Mouse (Mus musculus): ENCODE measurements around the gene Scoc.
"Not testable (repeated sequence)": the region's sequence is repeated elsewhere in the genome, so short reads cannot be mapped to it uniquely, and the experiment has no call there.

The Scoc gene

DNA sequence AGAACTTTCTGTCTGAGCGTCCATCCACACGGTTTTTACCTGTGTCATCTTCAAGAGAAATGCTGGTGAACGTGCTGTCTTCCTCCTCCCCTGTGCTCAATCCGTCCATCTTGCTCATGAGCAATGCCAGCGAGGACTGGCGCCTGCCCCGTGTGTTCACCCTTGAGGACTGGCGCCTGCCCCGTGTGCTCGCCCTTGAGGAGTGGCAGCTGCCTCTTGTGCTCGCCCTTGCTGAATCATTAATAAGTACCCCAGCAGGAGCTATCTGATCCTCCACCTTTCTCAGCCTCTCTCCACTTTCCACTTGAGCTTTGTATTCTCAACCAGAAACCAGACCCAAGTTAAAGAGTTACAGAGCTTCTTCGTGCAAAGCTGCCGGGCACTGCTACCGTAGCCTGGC lies at the start of gene Scoc:
Gene Scoc, minus strand, starts transcription at position 170 of the 400 bp plus-strand sequence.
- DNase-seq = no peak

- no peak for DNase-seq
These were observed 1.4 kb upstream of the Scoc start for GRCm38 (mm10) chr8:83459606-83460005.

DNA sequence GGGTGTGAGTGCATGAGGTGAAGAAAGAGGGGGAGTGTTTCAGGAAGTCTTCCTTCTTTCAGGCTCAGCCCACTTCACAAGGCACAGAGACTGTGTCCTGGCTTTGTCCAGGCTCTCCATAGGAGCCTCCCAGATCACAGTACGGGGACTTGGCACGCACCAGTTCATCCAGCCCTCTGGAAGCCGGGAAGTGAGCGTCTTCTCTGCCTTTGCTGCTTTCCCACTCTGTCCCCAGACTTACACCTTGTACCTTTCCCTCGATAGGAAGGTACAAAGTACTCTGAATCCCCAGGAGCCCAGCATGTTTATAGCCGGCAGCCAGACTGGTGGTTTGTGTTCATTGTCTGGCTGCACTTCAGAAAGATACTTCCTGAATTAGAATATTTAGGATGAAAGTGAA lies 1.1 kb downstream of the Scoc start:
- DNase-seq = no peak

GRCm38 (mm10) chr8:83451056-83451455 lies 7.1 kb downstream of the Scoc start:
- DNase-seq = peak in 1 of 2 experiments; percentile 3

- DNase-seq = peak in 1 of 2 experiments; percentile 12
These were observed 8.2 kb downstream of the Scoc start for GRCm38 (mm10) chr8:83449960-83450359.

GRCm38 (mm10) chr8:83443052-83443400 lies 15.2 kb downstream of the Scoc start:
- no peak for DNase-seq

DNA sequence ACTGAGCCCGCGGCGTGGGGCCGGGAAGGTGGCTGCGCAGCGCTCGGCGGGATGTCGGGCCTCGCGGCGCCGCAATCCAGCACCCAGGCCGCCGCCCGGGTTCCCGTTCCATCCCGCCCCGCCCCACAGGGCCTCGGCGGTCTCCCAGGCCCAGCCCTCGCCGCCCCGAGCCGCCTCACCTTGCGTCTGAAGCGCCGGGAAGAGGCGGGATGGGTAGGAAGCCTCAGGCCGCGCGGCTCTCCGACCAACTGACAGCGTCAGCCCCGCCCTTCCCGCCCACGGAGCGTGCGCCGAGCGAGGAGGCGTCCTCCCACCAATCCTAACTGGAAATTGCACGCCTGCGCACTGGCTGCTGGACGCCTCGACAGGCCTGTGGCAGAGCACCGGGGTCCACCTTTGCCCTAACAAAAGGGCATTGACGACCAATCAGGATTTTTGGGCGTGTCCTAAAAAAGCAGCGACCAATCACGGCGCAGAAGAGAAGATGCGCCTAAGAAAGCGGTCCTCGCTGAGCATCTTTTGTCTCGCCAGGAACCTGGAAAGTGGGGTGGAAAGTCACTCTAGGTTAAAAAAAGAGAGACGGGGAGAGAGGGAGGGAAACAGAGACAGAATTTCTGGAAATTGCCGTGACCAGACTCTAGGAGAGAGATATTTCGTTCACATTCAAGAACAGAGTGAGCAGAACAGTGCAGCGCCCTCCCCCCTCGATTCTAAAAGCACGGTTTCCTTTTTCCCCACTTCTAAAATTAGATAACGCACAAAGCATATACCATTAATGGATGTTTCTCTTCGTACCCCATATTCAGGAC lies 15.7 kb downstream of the Scoc start:
- peak; percentile 97 to 98 for DNase-seq

- DNase-seq = no peak
These were observed 16.4 kb downstream of the Scoc start for GRCm38 (mm10) chr8:83441656-83442242.

DNA sequence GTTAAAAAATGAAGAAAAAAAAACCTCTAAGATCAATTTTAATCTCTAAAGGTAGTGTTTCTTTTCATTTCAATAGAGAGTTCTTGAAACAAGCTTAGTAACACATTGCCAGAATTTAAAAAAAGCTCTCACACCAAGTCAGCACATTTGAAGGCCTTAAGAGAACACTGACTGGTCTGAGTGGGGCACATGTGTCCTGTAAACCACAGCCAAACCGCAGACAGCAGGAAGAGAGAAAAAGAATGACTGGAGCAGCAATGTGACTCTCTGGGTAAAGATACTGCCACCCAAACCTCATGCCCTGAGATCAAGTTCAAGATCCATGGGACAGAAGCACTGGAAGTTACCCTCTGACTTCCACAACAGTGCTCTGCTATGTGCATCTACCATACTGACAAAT lies 21.1 kb downstream of the Scoc start:
- DNase-seq = no peak

DNA sequence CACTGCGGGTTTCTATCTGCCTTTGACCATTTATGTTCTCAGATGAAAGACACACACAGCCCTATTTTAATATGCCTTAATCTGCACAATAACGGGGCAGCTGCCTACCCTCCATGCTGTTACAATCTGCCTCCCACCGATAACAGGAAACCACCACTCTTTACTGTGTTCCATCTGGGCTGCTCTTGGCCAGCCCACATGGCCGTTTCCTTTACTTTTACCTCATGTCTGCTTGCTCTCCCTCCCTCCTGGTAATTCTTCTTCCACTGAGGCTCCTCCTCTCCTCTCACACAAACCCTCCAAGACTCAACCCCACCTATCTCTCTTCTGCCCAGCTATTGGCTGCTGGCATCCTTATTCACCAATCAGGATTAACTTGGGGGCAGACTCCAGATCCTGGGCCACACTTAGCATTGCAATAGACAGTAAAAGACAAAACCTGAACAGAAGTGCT lies 29.1 kb downstream of the Scoc start:
- DNase-seq = peak; percentile 10 to 21

- not testable (repeated sequence) for DNase-seq
These were observed 29.6 kb downstream of the Scoc start for GRCm38 (mm10) chr8:83428621-83429020.

GRCm38 (mm10) chr8:83426949-83427348 lies 31.2 kb downstream of the Scoc start:
- DNase-seq = no peak

DNA sequence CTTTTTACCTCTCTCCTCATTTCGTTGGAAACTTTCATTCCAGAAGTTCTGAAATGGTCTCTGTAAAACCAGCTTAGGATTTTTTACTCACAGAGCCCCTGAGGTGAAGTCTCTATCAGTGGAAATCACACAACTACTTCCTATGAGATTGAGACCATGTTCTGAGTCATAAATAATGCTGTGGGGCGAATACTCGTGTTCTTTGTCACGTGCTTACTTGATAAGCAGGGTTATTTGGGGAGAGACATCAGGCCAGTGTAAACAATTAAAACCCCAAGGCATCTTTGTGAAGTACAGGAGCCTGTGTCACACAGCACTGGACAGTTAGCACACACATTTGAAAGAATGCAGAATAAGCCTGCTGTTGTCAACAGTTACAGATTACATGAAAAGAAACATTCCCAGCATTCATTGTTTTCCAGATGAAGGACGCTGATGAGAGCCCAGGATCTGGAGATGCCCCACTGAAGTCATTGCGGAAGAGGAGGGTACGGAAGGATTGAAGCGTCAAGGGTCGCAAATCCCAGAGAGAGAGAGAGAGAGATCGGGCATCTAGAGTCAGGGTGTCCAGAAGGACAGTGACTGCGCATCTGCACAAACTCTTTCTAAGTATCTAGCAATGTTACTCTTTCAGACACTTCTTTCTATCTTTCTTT lies 32.0 kb downstream of the Scoc start:
- no peak for DNase-seq

GRCm38 (mm10) chr8:83425202-83425601 lies 33.0 kb downstream of the Scoc start:
- DNase-seq = no peak

- no peak for DNase-seq
These were observed 35.0 kb downstream of the Scoc start for GRCm38 (mm10) chr8:83423032-83423825.

GRCm38 (mm10) chr8:83421354-83421753 lies 36.8 kb downstream of the Scoc start:
- no peak for DNase-seq

DNA sequence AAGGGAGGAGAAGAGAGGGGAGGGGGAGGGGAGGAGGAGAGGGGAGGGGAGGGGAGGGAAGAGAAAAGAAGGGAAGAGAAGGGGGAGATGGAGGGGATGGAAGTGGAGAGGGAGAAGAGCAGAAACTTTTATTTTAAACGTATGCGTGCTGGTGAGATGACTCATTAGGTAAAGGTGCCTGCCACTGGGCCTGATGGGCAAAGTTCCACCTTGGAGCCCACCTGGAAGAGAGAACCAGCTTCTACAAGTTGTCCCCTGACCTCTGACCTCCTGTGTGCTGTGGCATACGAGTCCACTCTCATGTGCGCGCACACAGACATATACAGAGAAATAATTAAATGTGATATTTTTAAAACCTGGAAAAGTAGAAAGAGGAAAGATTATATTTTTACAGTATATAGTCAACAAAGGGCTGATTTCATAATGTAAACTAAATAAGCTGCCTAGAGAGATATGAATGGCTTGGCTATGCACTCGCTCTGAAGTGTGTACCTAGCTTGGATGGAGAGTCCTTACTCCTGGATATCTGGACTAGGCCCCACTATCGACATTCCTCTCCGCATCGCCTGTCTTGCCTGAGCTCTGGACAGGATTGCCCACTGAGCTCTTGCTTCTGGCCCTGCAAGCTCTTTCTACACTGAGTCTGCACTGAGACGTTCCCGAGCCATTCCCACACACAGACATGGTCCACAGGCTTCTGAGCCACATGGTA lies 39.2 kb downstream of the Scoc start:
- DNase-seq = no peak

GRCm38 (mm10) chr8:83417970-83418369 lies 40.2 kb downstream of the Scoc start:
- no peak for DNase-seq

- no peak for DNase-seq
These were observed 41.3 kb downstream of the Scoc start for GRCm38 (mm10) chr8:83416878-83417277.

DNA sequence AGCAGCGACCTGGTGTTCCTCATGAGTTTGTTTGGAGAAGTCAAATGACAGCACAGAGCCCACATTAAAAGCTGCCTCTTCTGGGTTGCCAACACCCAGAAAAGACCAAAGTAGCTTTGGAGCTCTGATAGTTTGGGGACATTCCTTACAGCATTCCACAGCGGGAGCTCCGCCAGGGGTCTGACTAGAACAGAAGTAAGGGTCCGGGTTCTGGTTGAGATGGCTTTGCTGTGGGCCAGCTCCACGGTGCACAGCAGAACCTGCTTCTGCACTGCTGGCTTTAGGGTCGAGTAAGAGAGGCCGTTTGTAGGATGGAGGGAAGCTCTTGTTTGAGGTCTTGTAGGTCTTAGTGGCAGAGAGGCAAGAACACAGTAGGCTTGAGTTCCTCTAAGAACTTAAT lies 49.7 kb downstream of the Scoc start:
- no peak for DNase-seq

DNA sequence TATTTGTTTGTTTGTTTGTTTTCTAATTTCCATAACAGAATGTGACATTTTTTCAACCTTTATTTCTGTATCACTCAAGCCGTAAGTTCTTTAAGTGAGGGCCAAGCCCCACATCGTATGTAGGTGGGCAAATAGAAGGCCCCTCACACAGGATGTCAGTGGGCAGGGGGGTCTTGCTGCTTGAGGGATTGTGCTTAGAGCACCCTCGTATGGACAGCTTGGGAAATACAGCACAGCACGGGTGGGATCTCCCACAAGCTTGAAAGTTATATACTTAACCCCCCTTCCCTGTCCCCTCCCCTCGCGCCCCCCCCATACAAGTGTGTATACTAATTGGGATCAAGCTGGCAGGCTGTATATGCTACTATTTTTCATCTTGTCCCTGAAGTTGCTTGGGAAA lies 51.4 kb downstream of the Scoc start:
- no peak for DNase-seq

DNA sequence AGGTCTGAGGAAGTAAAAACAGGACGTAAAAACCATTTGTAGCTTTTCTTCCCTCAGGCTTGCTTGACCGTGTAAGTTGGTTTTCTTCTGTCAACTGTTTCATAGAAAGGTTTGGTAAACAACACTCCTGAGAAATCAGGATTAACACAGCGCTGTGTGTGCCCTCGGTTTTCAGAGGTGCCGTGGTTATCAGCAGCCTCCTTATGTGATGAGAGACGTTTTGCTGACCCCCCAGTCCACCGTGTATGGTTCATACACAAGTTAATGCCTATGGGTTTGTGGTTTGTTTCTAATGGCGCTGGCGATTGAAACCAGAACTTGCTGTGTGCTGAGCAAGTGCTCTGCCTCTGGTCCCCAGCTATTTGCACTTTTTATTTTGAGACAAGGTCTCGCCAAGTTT lies 52.6 kb downstream of the Scoc start:
- DNase-seq = no peak
